ENCODE assay signal across 15 mouse cellular contexts in genomic region chr7:19236411-19236810, GRCm38 (mm10). TPM values are rescaled to one million over a fixed set of nuclear protein-coding genes. Genes with fewer than 3 reads are reported as not detected.
DNase-seq lines count a peak whose midpoint lies in the region; ATAC-seq and TF ChIP-seq lines count a peak whose summit lies in the region.
"Had no signal": no experiment of that assay in that cellular context is flagged by ENCODE, and none has a peak within 500 bp of the region (broad histone marks: within the 10 kb centered on the region; RNA-seq: fewer than 3 reads in every experiment).

No protein-coding gene starts in this region.

- no peak for ATAC-seq in forebrain, embryonic 13.5 days
- ATAC-seq in forebrain, embryonic 11.5 days (replicated peaks; ENCODE audit: low FRiP score): no peak
- no peak for ATAC-seq in limb, embryonic 13.5 days (ENCODE audit: low FRiP score, low read depth)
- ATAC-seq in heart, embryonic 14.5 days (ENCODE audit: insufficient number of reproducible peaks, insufficient read depth, low FRiP score, low read depth): no peak
- no peak for ATAC-seq in intestine, postnatal 0 days

- no peak overlapping the region for H3K27ac ChIP-seq in forebrain, embryonic 13.5 days
- no peak overlapping the region for H3K27ac ChIP-seq in forebrain, embryonic 11.5 days (ENCODE audit: low read depth, low read length)
- no peak overlapping the region for H3K27ac ChIP-seq in limb, embryonic 13.5 days
- no peak overlapping the region for H3K27ac ChIP-seq in limb, embryonic 10.5 days
- H3K27ac ChIP-seq in heart, embryonic 14.5 days (replicated peaks in 1 of 2; ENCODE audit: control insufficient read depth in 1 of 2, insufficient read depth in 1 of 2, low read depth in 2 of 2, low read length in 2 of 2): peak overlapping the region; percentile 6 to 74
- peak overlapping the region; percentile 64; the same call in 1 of the 2 replicates for H3K27ac ChIP-seq in intestine, postnatal 0 days (ENCODE audit: low read depth, low read length)
- H3K27ac ChIP-seq: forebrain, embryonic 10.5 days; limb, embryonic 12.5 days; midbrain, embryonic 10.5 days had no signal

- peaks cover 8% of the 10 kb centered on the region; the same call in 1 of the 2 replicates for H3K36me3 ChIP-seq in forebrain, embryonic 13.5 days (ENCODE audit: poor library complexity, severe bottlenecking)
- no peaks in the 10 kb centered on the region for H3K36me3 ChIP-seq in forebrain, embryonic 11.5 days (ENCODE audit: control insufficient read depth, insufficient read depth, low read length)
- H3K36me3 ChIP-seq in limb, embryonic 13.5 days: peaks cover 16% of the 10 kb centered on the region; the same call in 1 of the 2 replicates
- peaks cover 32% of the 10 kb centered on the region for H3K36me3 ChIP-seq in limb, embryonic 10.5 days
- peaks cover 7% of the 10 kb centered on the region for H3K36me3 ChIP-seq in heart, embryonic 14.5 days (ENCODE audit: control insufficient read depth, insufficient read depth, low read length)
- H3K36me3 ChIP-seq in intestine, postnatal 0 days (ENCODE audit: control insufficient read depth, insufficient read depth): no peaks in the 10 kb centered on the region

- H3K4me1 ChIP-seq in forebrain, embryonic 13.5 days: peaks cover 13% of the 10 kb centered on the region
- no peaks in the 10 kb centered on the region; the same call in 1 of the 2 replicates for H3K4me1 ChIP-seq in forebrain, embryonic 11.5 days (replicated peaks; ENCODE audit: control insufficient read depth, insufficient read depth, low read length)
- H3K4me1 ChIP-seq in limb, embryonic 13.5 days: peaks cover 5% of the 10 kb centered on the region; the same call in 1 of the 2 replicates
- 0 out of 2 replicates have a peak, but pooled peaks cover 7% of the 10 kb centered on the region for H3K4me1 ChIP-seq in limb, embryonic 10.5 days
- H3K4me1 ChIP-seq in heart, embryonic 14.5 days (ENCODE audit: control insufficient read depth in 2 of 2, insufficient read depth in 2 of 2, low read length in 2 of 2): peaks cover 15 to 51% of the 10 kb centered on the region in 2 experiments
- peaks cover 24% of the 10 kb centered on the region for H3K4me1 ChIP-seq in intestine, postnatal 0 days (replicated peaks; ENCODE audit: control insufficient read depth, insufficient read depth, low read length)

- no peak overlapping the region for H3K4me2 ChIP-seq in forebrain, embryonic 13.5 days
- H3K4me2 ChIP-seq in forebrain, embryonic 11.5 days (ENCODE audit: low read depth, low read length, severe bottlenecking): no peak overlapping the region
- no peak overlapping the region for H3K4me2 ChIP-seq in limb, embryonic 13.5 days (replicated peaks)
- H3K4me2 ChIP-seq in heart, embryonic 14.5 days (ENCODE audit: low read length): no peak overlapping the region
- no peak overlapping the region for H3K4me2 ChIP-seq in intestine, postnatal 0 days (replicated peaks; ENCODE audit: low read depth)
- H3K4me2 ChIP-seq: limb, embryonic 12.5 days had no signal

- no peak for DNase-seq in forebrain, embryonic 11.5 days (ENCODE audit: low spot score)
- no peak for DNase-seq in limb, embryonic 10.5 days (ENCODE audit: low spot score)
- DNase-seq in embryo, embryonic 10 days (ENCODE audit: low spot score): no peak
- no peak for DNase-seq in left cerebral cortex, adult 11 months (ENCODE audit: low spot score)
- DNase-seq: kidney, adult 8-10 months; lung, postnatal 10 days had no signal

- H3K9me3 ChIP-seq in forebrain, embryonic 13.5 days (replicated peaks): no peaks in the 10 kb centered on the region
- no peaks in the 10 kb centered on the region for H3K9me3 ChIP-seq in forebrain, embryonic 11.5 days (ENCODE audit: control insufficient read depth, low read length)
- no peaks in the 10 kb centered on the region for H3K9me3 ChIP-seq in limb, embryonic 13.5 days
- no peaks in the 10 kb centered on the region for H3K9me3 ChIP-seq in limb, embryonic 10.5 days (replicated peaks)
- H3K9me3 ChIP-seq in heart, embryonic 14.5 days (ENCODE audit: control insufficient read depth, low read length): no peaks in the 10 kb centered on the region
- no peaks in the 10 kb centered on the region for H3K9me3 ChIP-seq in intestine, postnatal 0 days (ENCODE audit: control insufficient read depth)
- H3K9me3 ChIP-seq: forebrain, embryonic 10.5 days; G1E; limb, embryonic 12.5 days; midbrain, embryonic 10.5 days had no signal

- 71% methylated on average over 2 of the region's 2 CpGs for WGBS in forebrain, embryonic 13.5 days
- WGBS in forebrain, embryonic 11.5 days: 84% methylated on average over 2 of the region's 2 CpGs
- 79% methylated on average over 2 of the region's 2 CpGs for WGBS in limb, embryonic 13.5 days
- WGBS in limb, embryonic 10.5 days: 80% methylated on average over 2 of the region's 2 CpGs
- 54% methylated on average over 2 of the region's 2 CpGs for WGBS in heart, embryonic 14.5 days
- WGBS in intestine, postnatal 0 days: 72% methylated on average over 2 of the region's 2 CpGs

- no peaks in the 10 kb centered on the region for H3K27me3 ChIP-seq in forebrain, embryonic 13.5 days
- no peaks in the 10 kb centered on the region for H3K27me3 ChIP-seq in forebrain, embryonic 11.5 days (ENCODE audit: control insufficient read depth, insufficient read depth, low read length)
- no peaks in the 10 kb centered on the region for H3K27me3 ChIP-seq in limb, embryonic 13.5 days
- no peaks in the 10 kb centered on the region for H3K27me3 ChIP-seq in limb, embryonic 10.5 days (ENCODE audit: low read depth, poor library complexity, severe bottlenecking)
- no peaks in the 10 kb centered on the region for H3K27me3 ChIP-seq in heart, embryonic 14.5 days (ENCODE audit: control insufficient read depth, insufficient read depth, low read length)
- no peaks in the 10 kb centered on the region for H3K27me3 ChIP-seq in intestine, postnatal 0 days (replicated peaks; ENCODE audit: control insufficient read depth, insufficient read depth, low read length)
- H3K27me3 ChIP-seq: limb, embryonic 12.5 days had no signal

- no peak for TF ChIP-seq CTCF in intestine, postnatal 0 days (IDR thresholded peaks at IDR 0.05; ENCODE audit: low read depth)

- no peak overlapping the region for H3K4me3 ChIP-seq in forebrain, embryonic 13.5 days
- no peak overlapping the region for H3K4me3 ChIP-seq in forebrain, embryonic 11.5 days (ENCODE audit: low read depth, low read length)
- no peak overlapping the region for H3K4me3 ChIP-seq in limb, embryonic 13.5 days
- H3K4me3 ChIP-seq in limb, embryonic 10.5 days: no peak overlapping the region
- no peak overlapping the region for H3K4me3 ChIP-seq in heart, embryonic 14.5 days (ENCODE audit: control insufficient read depth in 1 of 2, insufficient read depth in 1 of 2, low read depth in 1 of 2, low read length in 2 of 2)
- no peak overlapping the region for H3K4me3 ChIP-seq in intestine, postnatal 0 days (ENCODE audit: low read depth, low read length)
- H3K4me3 ChIP-seq: forebrain, embryonic 10.5 days; limb, embryonic 12.5 days; midbrain, embryonic 10.5 days had no signal

- peak overlapping the region; percentile 30 for H3K9ac ChIP-seq in forebrain, embryonic 13.5 days
- H3K9ac ChIP-seq in forebrain, embryonic 11.5 days (ENCODE audit: low read length): no peak overlapping the region
- H3K9ac ChIP-seq in limb, embryonic 13.5 days: peak overlapping the region; percentile 35; the same call in 1 of the 2 replicates
- H3K9ac ChIP-seq in heart, embryonic 14.5 days (ENCODE audit: low read length): 0 out of 2 replicates have a peak overlapping the region, but pooled peaks have one; percentile 32
- no peak overlapping the region for H3K9ac ChIP-seq in intestine, postnatal 0 days (ENCODE audit: low read depth, low read length)
- H3K9ac ChIP-seq: limb, embryonic 12.5 days had no signal

RNA-seq across cellular contexts. Expression of gene Opa3, which starts 8.3 kb away (rescaled TPM):
- 42.1 and 47.5 TPM in 2 replicates for polyA plus RNA-seq in forebrain, embryonic 13.5 days (2015; fragmentation: Nextera tagmentation; extraction: Ambion mirVana)
- polyA plus RNA-seq in forebrain, embryonic 11.5 days (2014; fragmentation: Nextera tagmentation; extraction: Ambion mirVana): 54.1 and 59.8 TPM in 2 replicates
- 35.2 and 35.7 TPM in 2 replicates for polyA plus RNA-seq in limb, embryonic 13.5 days (2015; fragmentation: Nextera tagmentation; extraction: Ambion mirVana)
- 45.7 and 48.7 TPM in 2 replicates for polyA plus RNA-seq in limb, embryonic 10.5 days (2016; fragmentation: Nextera tagmentation; extraction: Ambion mirVana)
- 36.5 and 38.6 TPM in 2 replicates for polyA plus RNA-seq in heart, embryonic 14.5 days (2014; fragmentation: Nextera tagmentation; extraction: Ambion mirVana)
- polyA plus RNA-seq in intestine, postnatal 0 days (2015; fragmentation: Nextera tagmentation; extraction: Ambion mirVana): 26.5 and 27.5 TPM in 2 replicates

RNA-seq across cellular contexts. Expression of gene Gpr4, which starts 24.1 kb away (rescaled TPM):
- polyA plus RNA-seq in forebrain, embryonic 13.5 days (2015; fragmentation: Nextera tagmentation; extraction: Ambion mirVana): 1.2 and 1.3 TPM in 2 replicates
- polyA plus RNA-seq in forebrain, embryonic 11.5 days (2014; fragmentation: Nextera tagmentation; extraction: Ambion mirVana): 1.6 and 2.5 TPM in 2 replicates
- 4.6 and 6.2 TPM in 2 replicates for polyA plus RNA-seq in limb, embryonic 13.5 days (2015; fragmentation: Nextera tagmentation; extraction: Ambion mirVana)
- polyA plus RNA-seq in limb, embryonic 10.5 days (2016; fragmentation: Nextera tagmentation; extraction: Ambion mirVana): 6.5 and 8.5 TPM in 2 replicates
- polyA plus RNA-seq in heart, embryonic 14.5 days (2014; fragmentation: Nextera tagmentation; extraction: Ambion mirVana): 1.6 and 1.9 TPM in 2 replicates
- polyA plus RNA-seq in intestine, postnatal 0 days (2015; fragmentation: Nextera tagmentation; extraction: Ambion mirVana): 1.3 and 1.6 TPM in 2 replicates

RNA-seq across cellular contexts. Expression of gene Vasp, which starts 35.2 kb away (rescaled TPM):
- 31.0 and 32.7 TPM in 2 replicates for polyA plus RNA-seq in forebrain, embryonic 13.5 days (2015; fragmentation: Nextera tagmentation; extraction: Ambion mirVana)
- polyA plus RNA-seq in forebrain, embryonic 11.5 days (2014; fragmentation: Nextera tagmentation; extraction: Ambion mirVana): 52.8 and 53.0 TPM in 2 replicates
- 68.9 and 69.0 TPM in 2 replicates for polyA plus RNA-seq in limb, embryonic 13.5 days (2015; fragmentation: Nextera tagmentation; extraction: Ambion mirVana)
- polyA plus RNA-seq in limb, embryonic 10.5 days (2016; fragmentation: Nextera tagmentation; extraction: Ambion mirVana): 68.1 and 75.7 TPM in 2 replicates
- 66.1 and 68.9 TPM in 2 replicates for polyA plus RNA-seq in heart, embryonic 14.5 days (2014; fragmentation: Nextera tagmentation; extraction: Ambion mirVana)
- 98.5 and 106 TPM in 2 replicates for polyA plus RNA-seq in intestine, postnatal 0 days (2015; fragmentation: Nextera tagmentation; extraction: Ambion mirVana)

RNA-seq across cellular contexts. Expression of gene Ppm1n, which starts 43.5 kb away (rescaled TPM):
- 0.18 and 0.80 TPM in 2 replicates for polyA plus RNA-seq in forebrain, embryonic 13.5 days (2015; fragmentation: Nextera tagmentation; extraction: Ambion mirVana)
- 0.44 TPM in 1 of 2 replicates, not detected in the other for polyA plus RNA-seq in forebrain, embryonic 11.5 days (2014; fragmentation: Nextera tagmentation; extraction: Ambion mirVana)
- polyA plus RNA-seq in limb, embryonic 13.5 days (2015; fragmentation: Nextera tagmentation; extraction: Ambion mirVana): not detected in 2 replicates
- polyA plus RNA-seq in limb, embryonic 10.5 days (2016; fragmentation: Nextera tagmentation; extraction: Ambion mirVana): 0.16 and 0.39 TPM in 2 replicates
- 0.20 TPM in 1 of 2 replicates, not detected in the other for polyA plus RNA-seq in heart, embryonic 14.5 days (2014; fragmentation: Nextera tagmentation; extraction: Ambion mirVana)
- 0.12 and 0.14 TPM in 2 replicates for polyA plus RNA-seq in intestine, postnatal 0 days (2015; fragmentation: Nextera tagmentation; extraction: Ambion mirVana)
- polyA plus RNA-seq: embryonic facial prominence, embryonic 11.5 days; G1E; limb, embryonic 12.5 days had no signal

RNA-seq across cellular contexts. Expression of gene Rtn2, which starts 46.0 kb away (rescaled TPM):
- polyA plus RNA-seq in forebrain, embryonic 13.5 days (2015; fragmentation: Nextera tagmentation; extraction: Ambion mirVana): 87.9 and 92.4 TPM in 2 replicates
- 47.3 and 54.7 TPM in 2 replicates for polyA plus RNA-seq in forebrain, embryonic 11.5 days (2014; fragmentation: Nextera tagmentation; extraction: Ambion mirVana)
- 20.2 and 20.9 TPM in 2 replicates for polyA plus RNA-seq in limb, embryonic 13.5 days (2015; fragmentation: Nextera tagmentation; extraction: Ambion mirVana)
- polyA plus RNA-seq in limb, embryonic 10.5 days (2016; fragmentation: Nextera tagmentation; extraction: Ambion mirVana): 5.5 and 5.6 TPM in 2 replicates
- 39.2 and 43.6 TPM in 2 replicates for polyA plus RNA-seq in heart, embryonic 14.5 days (2014; fragmentation: Nextera tagmentation; extraction: Ambion mirVana)
- polyA plus RNA-seq in intestine, postnatal 0 days (2015; fragmentation: Nextera tagmentation; extraction: Ambion mirVana): 7.1 and 9.3 TPM in 2 replicates

Comparison
In these comparisons a context has a peak if more than half of its experiments do, and no peak if none do; other contexts are left out.
1. H3K9ac ChIP-seq: peak in forebrain, embryonic 13.5 days (single experiment), limb, embryonic 13.5 days (single experiment) and heart, embryonic 14.5 days (single experiment); none in forebrain, embryonic 11.5 days (single experiment) and intestine, postnatal 0 days (single experiment).
2. H3K27ac ChIP-seq: peak in heart, embryonic 14.5 days (2 of 2) and intestine, postnatal 0 days (single experiment); none in forebrain, embryonic 13.5 days (single experiment), forebrain, embryonic 11.5 days (single experiment), limb, embryonic 13.5 days (single experiment) and limb, embryonic 10.5 days (single experiment).